Mouse (Mus musculus): ENCODE results near the gene Slc39a11. TPM values are rescaled to one million over a fixed set of nuclear protein-coding genes. Genes with fewer than 3 reads are reported as not detected.

Slc39a11 gene
- polyA plus RNA-seq, 1 experiment from 2014 or later = 32.2 TPM

- Histone ChIP-seq H3K27ac (no peak overlapping the region), H3K4me3 (no peak overlapping the region), H3K4me1 (replicated peaks) (no peaks in the 10 kb centered on the region), H3K9me3 (no peaks in the 10 kb centered on the region), H3K36me3 (no peaks in the 10 kb centered on the region), H3K27me3 (peaks cover 4% of the 10 kb centered on the region; the same call in 1 of the 2 replicates), H3K4me2 (no peak overlapping the region), H3K9ac (no peak overlapping the region)
- 69% methylated on average over 10 of the region's 10 CpGs for WGBS
- ATAC-seq (ENCODE audit: low FRiP score) = no peak
These were observed 443.8 kb downstream of the Slc39a11 start for GRCm38 (mm10) chr11:113206099-113206498.

DNA sequence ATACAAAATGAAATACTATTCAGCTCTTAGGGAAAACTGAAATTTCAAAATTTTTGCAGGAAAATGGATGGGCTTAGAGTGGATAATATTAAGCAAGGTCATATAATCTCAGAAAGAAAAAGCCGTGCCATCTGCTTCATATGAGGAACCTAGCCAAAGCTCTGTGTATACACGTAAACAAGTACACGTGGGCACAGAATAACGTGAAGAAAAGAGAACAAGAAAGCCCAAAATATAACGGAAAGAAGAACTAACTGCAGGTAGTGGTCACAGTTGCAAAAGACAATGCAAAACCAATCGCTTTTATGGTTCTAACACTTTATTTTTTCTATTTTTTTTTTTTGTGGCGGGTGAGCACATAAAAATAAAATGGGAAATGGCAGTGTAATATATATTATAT, 446.9 kb downstream of the Slc39a11 start:
- no peaks in the 10 kb centered on the region for H3K36me3 ChIP-seq
- no peaks in the 10 kb centered on the region for H3K9me3 ChIP-seq
- no peak overlapping the region for H3K9ac ChIP-seq
- H3K4me2 ChIP-seq = no peak overlapping the region
- H3K4me1 ChIP-seq (replicated peaks) = peaks cover 31% of the 10 kb centered on the region
- no peak for ATAC-seq (ENCODE audit: low FRiP score)
- H3K4me3 ChIP-seq = no peak overlapping the region
- WGBS = 89% methylated on average over 7 of the region's 7 CpGs
- H3K27me3 ChIP-seq = 0 out of 2 replicates have a peak, but pooled peaks cover 3% of the 10 kb centered on the region
- no peak overlapping the region for H3K27ac ChIP-seq

DNA sequence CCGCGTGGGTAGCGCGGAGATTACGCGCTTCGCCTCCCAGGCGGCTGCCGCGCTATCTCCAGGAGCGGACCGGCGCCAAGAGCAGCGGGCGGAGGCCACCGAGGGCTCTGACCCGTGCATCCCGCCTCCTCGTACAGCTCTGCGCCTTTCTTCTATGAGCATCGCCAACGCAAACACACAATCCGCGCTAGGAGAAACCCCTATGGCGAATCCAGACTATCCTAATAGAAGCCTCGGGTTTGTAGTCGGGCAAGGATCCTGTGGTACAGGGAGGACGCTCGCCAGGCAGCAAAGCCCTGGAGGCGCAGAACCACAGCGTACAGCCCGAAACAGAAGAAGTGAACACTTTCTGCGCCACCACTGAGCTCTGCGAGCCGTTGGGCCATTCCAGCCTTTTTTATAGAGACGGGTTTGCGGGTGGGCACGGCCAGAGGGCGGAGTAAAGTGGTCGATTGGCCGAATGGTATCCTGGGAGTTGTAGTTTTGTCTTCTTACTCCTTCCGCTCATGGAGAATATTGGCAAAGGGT, 448.3 kb downstream of the Slc39a11 start:
- Histone ChIP-seq H3K27me3 (0 out of 2 replicates have a peak, but pooled peaks cover 3% of the 10 kb centered on the region), H3K9ac (peak overlapping the region; percentile 93), H3K27ac (peak overlapping the region; percentile 90), H3K9me3 (no peaks in the 10 kb centered on the region), H3K4me3 (peak overlapping the region; percentile 78), H3K36me3 (no peaks in the 10 kb centered on the region), H3K4me2 (peak overlapping the region; percentile 72), H3K4me1 (replicated peaks) (peaks cover 41% of the 10 kb centered on the region)
- ATAC-seq (ENCODE audit: low FRiP score) = peak; percentile 90
- WGBS = under 1% methylated on average over 42 of the region's 42 CpGs

GRCm38 (mm10) chr11:113200901-113201300, 449.0 kb downstream of the Slc39a11 start:
- 0 out of 2 replicates have a peak, but pooled peaks cover 3% of the 10 kb centered on the region for H3K27me3 ChIP-seq
- peak overlapping the region; percentile 93 for H3K9ac ChIP-seq
- peak overlapping the region; percentile 72 for H3K4me2 ChIP-seq
- peak overlapping the region; percentile 90 for H3K27ac ChIP-seq
- H3K4me1 ChIP-seq (replicated peaks) = peaks cover 44% of the 10 kb centered on the region
- peak overlapping the region; percentile 78 for H3K4me3 ChIP-seq
- H3K9me3 ChIP-seq = no peaks in the 10 kb centered on the region
- whole genome bisulfite sequencing = 8% methylated on average over 15 of the region's 15 CpGs
- no peaks in the 10 kb centered on the region for H3K36me3 ChIP-seq
- ATAC-seq (ENCODE audit: low FRiP score) = 0 out of 2 replicates have a peak, but pooled peaks have one; percentile 37

DNA sequence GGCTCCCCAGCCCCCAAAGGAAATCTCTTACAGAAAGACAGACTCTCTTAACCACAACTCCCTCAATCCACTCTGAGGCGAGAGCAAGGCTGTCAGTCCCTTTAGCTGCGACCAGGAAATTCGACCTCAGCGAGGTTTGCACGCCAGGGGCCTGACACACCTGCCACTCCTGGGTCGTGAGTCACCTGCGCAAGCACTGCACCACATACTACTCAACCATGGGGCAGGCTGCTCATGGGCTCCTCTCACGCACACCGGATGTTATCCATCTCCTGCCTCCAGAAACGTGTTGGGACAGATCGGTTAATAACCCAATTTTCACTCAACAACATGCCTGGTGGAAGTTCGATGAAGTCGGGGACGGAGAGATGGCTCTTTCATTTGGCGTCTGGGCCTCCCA, 451.3 kb downstream of the Slc39a11 start:
- 75% methylated on average over 15 of the region's 15 CpGs for WGBS
- Histone ChIP-seq H3K4me3 (peak overlapping the region; percentile 78; the same call in 1 of the 2 replicates), H3K36me3 (no peaks in the 10 kb centered on the region), H3K4me1 (replicated peaks) (peaks cover 51% of the 10 kb centered on the region), H3K27ac (no peak overlapping the region), H3K9me3 (no peaks in the 10 kb centered on the region), H3K9ac (peak overlapping the region; percentile 93), H3K27me3 (0 out of 2 replicates have a peak, but pooled peaks cover 3% of the 10 kb centered on the region), H3K4me2 (peak overlapping the region; percentile 72)
- no peak for ATAC-seq (ENCODE audit: low FRiP score)

GRCm38 (mm10) chr11:113197624-113198023, 452.3 kb downstream of the Slc39a11 start:
- H3K9me3 ChIP-seq = no peaks in the 10 kb centered on the region
- 0 out of 2 replicates have a peak, but pooled peaks cover 3% of the 10 kb centered on the region for H3K27me3 ChIP-seq
- no peak for ATAC-seq (ENCODE audit: low FRiP score)
- 88% methylated on average over 8 of the region's 8 CpGs for WGBS
- peaks cover 58% of the 10 kb centered on the region for H3K4me1 ChIP-seq (replicated peaks)
- no peaks in the 10 kb centered on the region for H3K36me3 ChIP-seq
- H3K4me3 ChIP-seq = no peak overlapping the region
- no peak overlapping the region for H3K9ac ChIP-seq
- H3K4me2 ChIP-seq = no peak overlapping the region
- no peak overlapping the region for H3K27ac ChIP-seq

- Histone ChIP-seq H3K4me3 (no peak overlapping the region), H3K27ac (no peak overlapping the region), H3K9ac (no peak overlapping the region), H3K27me3 (0 out of 2 replicates have a peak, but pooled peaks cover 3% of the 10 kb centered on the region), H3K4me2 (no peak overlapping the region), H3K36me3 (no peaks in the 10 kb centered on the region), H3K4me1 (replicated peaks) (peaks cover 70% of the 10 kb centered on the region), H3K9me3 (no peaks in the 10 kb centered on the region)
- 87% methylated on average over 19 of the region's 19 CpGs for WGBS
- no peak for ATAC-seq (ENCODE audit: low FRiP score)
These were observed 453.5 kb downstream of the Slc39a11 start for GRCm38 (mm10) chr11:113196234-113197007.

Other genes starting within 250 kb of the Slc39a11 start
- 32.8 and 34.9 TPM in 2 replicates for gene Sstr2, start 30.7 kb downstream of the Slc39a11 start, polyA plus RNA-seq (2015; fragmentation: Nextera tagmentation; extraction: Ambion mirVana)
- gene Cog1, start 910 bp downstream of the Slc39a11 start, polyA plus RNA-seq (2015; fragmentation: Nextera tagmentation; extraction: Ambion mirVana) = 33.4 and 35.6 TPM in 2 replicates
- 45.0 and 46.9 TPM in 2 replicates for gene Fam104a, start 34.1 kb upstream of the Slc39a11 start, polyA plus RNA-seq (2015; fragmentation: Nextera tagmentation; extraction: Ambion mirVana)
- 21.9 and 22.4 TPM in 2 replicates for gene D11Wsu47e, start 34.3 kb upstream of the Slc39a11 start, polyA plus RNA-seq (2015; fragmentation: Nextera tagmentation; extraction: Ambion mirVana)
- 0.48 and 0.52 TPM in 2 replicates for gene Cpsf4l, start 59.9 kb upstream of the Slc39a11 start, polyA plus RNA-seq (2015; fragmentation: Nextera tagmentation; extraction: Ambion mirVana)
- gene Cdc42ep4, start 101.8 kb upstream of the Slc39a11 start, polyA plus RNA-seq (2015; fragmentation: Nextera tagmentation; extraction: Ambion mirVana) = 73.0 and 73.7 TPM in 2 replicates

Data from hindbrain, embryonic 13.5 days (tissue).